Mouse (Mus musculus) heart, embryonic 15.5 days (tissue): ENCODE results near the gene Rasa3. TPM values are rescaled to one million over a fixed set of nuclear protein-coding genes. Genes with fewer than 3 reads are reported as not detected.

Source experiments
- ATAC-seq: fragments of 200-750 bp; cut with Nextera tagmentation; replicated peaks from 2 replicates; pipeline ENCODE4 v1.8.0; 2017; ENCODE audit warnings: low read depth, moderate TSS enrichment; ENCODE audit not compliant: insufficient number of reproducible peaks, insufficient read depth, low FRiP score
- H3K27ac ChIP-seq: fragments of 300-500 bp; sonication (generic); 2 replicates; pipeline ENCODE4 v1.5.1; 2015; ENCODE audit warnings: mild to moderate bottlenecking, inconsistent platforms
- H3K27me3 ChIP-seq: fragments of 300-500 bp; sonication (generic); 2 replicates; pipeline ENCODE4 v1.6.1; 2015; ENCODE audit warnings: inconsistent platforms
- H3K36me3 ChIP-seq: fragments of 300-500 bp; sonication (generic); 2 replicates; pipeline ENCODE4 v1.6.1; 2015; ENCODE audit warnings: mild to moderate bottlenecking, inconsistent platforms
- H3K4me1 ChIP-seq: fragments of 300-500 bp; sonication (generic); replicated peaks from 2 replicates; pipeline ENCODE4 v1.6.1; 2015; ENCODE audit warnings: inconsistent platforms
- H3K4me2 ChIP-seq: fragments of 300-500 bp; sonication (generic); 2 replicates; pipeline ENCODE4 v1.6.1; 2015; ENCODE audit warnings: inconsistent platforms, mild to moderate bottlenecking, moderate library complexity
- H3K4me3 ChIP-seq: fragments of 300-500 bp; sonication (generic); 2 replicates; pipeline ENCODE4 v1.5.1; 2015; ENCODE audit warnings: mild to moderate bottlenecking, inconsistent platforms
- H3K9ac ChIP-seq: fragments of 300-500 bp; sonication (generic); 2 replicates; pipeline ENCODE4 v1.6.1; 2015; ENCODE audit warnings: mild to moderate bottlenecking, inconsistent platforms
- H3K9me3 ChIP-seq: fragments of 300-500 bp; sonication (generic); replicated peaks from 2 replicates; pipeline ENCODE4 v1.6.1; 2016; ENCODE audit warnings: inconsistent platforms
- WGBS: fragments of 180-500 bp; shearing (Covaris S2); methylation state at CpG from one replicate; pipeline ENCODE4 v1.1.7; 2015; ENCODE audit warnings: mixed read lengths; 5-methylcytosine and 5-hydroxymethylcytosine counted together
- polyA plus RNA-seq: library from polyadenylated mRNA; unstranded; fragments of >200 nt; fragmentation: Nextera tagmentation; extraction: Ambion mirVana; gene quantifications from 2 replicates; pipeline ENCODE4 v1.2.1, GENCODE M21; 2015

Gene Rasa3
- polyA plus RNA-seq = 19.0 and 28.5 TPM in 2 replicates

GRCm38 (mm10) chr8:13677413-13677883 lies at the start of gene Rasa3:
Gene Rasa3 (minus strand): TSS chr8:13677603.
- Histone ChIP-seq H3K4me1 (peaks cover 43% of the 10 kb centered on the region), H3K27me3 (no peaks in the 10 kb centered on the region), H3K4me3 (peak within 1 kb of the TSS; percentile 89), H3K27ac (peak within 1 kb of the TSS; percentile 89), H3K4me2 (peak within 1 kb of the TSS; percentile 94), H3K9ac (peak within 1 kb of the TSS; percentile 84), H3K36me3 (no peaks in the 10 kb centered on the region), H3K9me3 (no peaks in the 10 kb centered on the region)
- under 1% methylated on average over 42 of the region's 42 CpGs for WGBS
- peak; percentile 97 for ATAC-seq

- Histone ChIP-seq H3K27me3 (no peaks in the 10 kb centered on the region), H3K4me2 (no peak overlapping the region), H3K9ac (no peak overlapping the region), H3K4me3 (no peak overlapping the region), H3K9me3 (no peaks in the 10 kb centered on the region), H3K36me3 (no peaks in the 10 kb centered on the region), H3K4me1 (no peaks in the 10 kb centered on the region), H3K27ac (no peak overlapping the region)
- no peak for ATAC-seq
These were observed 48.3 kb upstream of the Rasa3 start for GRCm38 (mm10) chr8:13725722-13726121.

- 85% methylated on average over 8 of the region's 8 CpGs for WGBS
- no peak for ATAC-seq
- Histone ChIP-seq H3K27me3 (no peaks in the 10 kb centered on the region), H3K27ac (no peak overlapping the region), H3K36me3 (no peaks in the 10 kb centered on the region), H3K4me2 (no peak overlapping the region), H3K4me1 (no peaks in the 10 kb centered on the region), H3K9me3 (no peaks in the 10 kb centered on the region), H3K9ac (no peak overlapping the region), H3K4me3 (no peak overlapping the region)
These were observed 41.6 kb upstream of the Rasa3 start for GRCm38 (mm10) chr8:13718980-13719379.

- no peak overlapping the region for H3K4me2 ChIP-seq
- H3K9ac ChIP-seq = no peak overlapping the region
- H3K4me1 ChIP-seq = peaks cover 10% of the 10 kb centered on the region
- WGBS = 79% methylated on average over 5 of the region's 5 CpGs
- no peaks in the 10 kb centered on the region for H3K9me3 ChIP-seq
- no peak for ATAC-seq
- H3K36me3 ChIP-seq = no peaks in the 10 kb centered on the region
- no peak overlapping the region for H3K27ac ChIP-seq
- no peak overlapping the region for H3K4me3 ChIP-seq
- no peaks in the 10 kb centered on the region for H3K27me3 ChIP-seq
These were observed 31.1 kb upstream of the Rasa3 start for GRCm38 (mm10) chr8:13708514-13708913.

- no peak overlapping the region for H3K4me3 ChIP-seq
- ATAC-seq = no peak
- H3K9me3 ChIP-seq = no peaks in the 10 kb centered on the region
- H3K36me3 ChIP-seq = no peaks in the 10 kb centered on the region
- no peaks in the 10 kb centered on the region for H3K27me3 ChIP-seq
- no peak overlapping the region for H3K4me2 ChIP-seq
- peaks cover 17% of the 10 kb centered on the region for H3K4me1 ChIP-seq
- 78% methylated on average over 5 of the region's 5 CpGs for WGBS
- no peak overlapping the region for H3K27ac ChIP-seq
- no peak overlapping the region for H3K9ac ChIP-seq
These were observed 29.5 kb upstream of the Rasa3 start for GRCm38 (mm10) chr8:13706918-13707317.

- no peak for ATAC-seq
These were observed 28.3 kb upstream of the Rasa3 start, which contains the start of gene Cfap97d2 for GRCm38 (mm10) chr8:13705668-13706067. Gene Cfap97d2 (plus strand): TSS chr8:13705889.

GRCm38 (mm10) chr8:13704301-13704700 lies 26.9 kb upstream of the Rasa3 start:
- 51% methylated on average over 4 of the region's 4 CpGs for WGBS
- Histone ChIP-seq H3K9ac (no peak overlapping the region), H3K9me3 (no peaks in the 10 kb centered on the region), H3K27ac (no peak overlapping the region), H3K4me2 (no peak overlapping the region), H3K27me3 (no peaks in the 10 kb centered on the region), H3K4me1 (peaks cover 27% of the 10 kb centered on the region), H3K4me3 (no peak overlapping the region), H3K36me3 (no peaks in the 10 kb centered on the region)
- ATAC-seq = no peak

More at GRCm38 (mm10) chr8:13705668-13706067, 28.3 kb upstream of the Rasa3 start, which contains the start of gene Cfap97d2:
- H3K9ac ChIP-seq = no peak within 1 kb of the TSS
- no peaks in the 10 kb centered on the region for H3K36me3 ChIP-seq
- no peak within 1 kb of the TSS for H3K4me3 ChIP-seq
- WGBS = 17% methylated on average over 5 of the region's 5 CpGs
- H3K4me1 ChIP-seq = peaks cover 17% of the 10 kb centered on the region
- no peak within 1 kb of the TSS for H3K4me2 ChIP-seq
- no peaks in the 10 kb centered on the region for H3K9me3 ChIP-seq
- no peaks in the 10 kb centered on the region for H3K27me3 ChIP-seq
- no peak within 1 kb of the TSS for H3K27ac ChIP-seq

GRCm38 (mm10) chr8:13703756-13704155 lies 26.4 kb upstream of the Rasa3 start:
- WGBS = 79% methylated on average over 6 of the region's 6 CpGs
- no peak for ATAC-seq
- H3K9me3 ChIP-seq = no peaks in the 10 kb centered on the region
- H3K27me3 ChIP-seq = no peaks in the 10 kb centered on the region
- no peak overlapping the region for H3K27ac ChIP-seq
- no peak overlapping the region for H3K4me3 ChIP-seq
- no peak overlapping the region for H3K9ac ChIP-seq
- peaks cover 33% of the 10 kb centered on the region for H3K4me1 ChIP-seq
- H3K4me2 ChIP-seq = no peak overlapping the region
- H3K36me3 ChIP-seq = no peaks in the 10 kb centered on the region

- 0 out of 2 replicates have a peak overlapping the region, but pooled peaks have one; percentile 20 for H3K27ac ChIP-seq
- WGBS = 60% methylated on average over 4 of the region's 4 CpGs
- no peaks in the 10 kb centered on the region for H3K9me3 ChIP-seq
- no peak overlapping the region for H3K9ac ChIP-seq
- H3K4me3 ChIP-seq = no peak overlapping the region
- ATAC-seq = no peak
- H3K27me3 ChIP-seq = no peaks in the 10 kb centered on the region
- peaks cover 34% of the 10 kb centered on the region for H3K4me1 ChIP-seq
- no peaks in the 10 kb centered on the region for H3K36me3 ChIP-seq
- H3K4me2 ChIP-seq = no peak overlapping the region
These were observed 25.4 kb upstream of the Rasa3 start for GRCm38 (mm10) chr8:13702755-13703154.

- 45% methylated on average over 5 of the region's 5 CpGs for WGBS
- ATAC-seq = peak; percentile 86
- H3K27ac ChIP-seq = peak overlapping the region; percentile 70
These were observed 22.0 kb upstream of the Rasa3 start for GRCm38 (mm10) chr8:13699323-13699949.

GRCm38 (mm10) chr8:13698281-13698680 lies 20.9 kb upstream of the Rasa3 start:
- 66% methylated on average over 3 of the region's 3 CpGs for WGBS
- H3K4me3 ChIP-seq = no peak overlapping the region
- 0 out of 2 replicates have a peak, but pooled peaks cover 3% of the 10 kb centered on the region for H3K27me3 ChIP-seq
- no peak overlapping the region for H3K4me2 ChIP-seq
- no peak overlapping the region for H3K27ac ChIP-seq
- ATAC-seq = no peak
- no peak overlapping the region for H3K9ac ChIP-seq
- peaks cover 23% of the 10 kb centered on the region for H3K4me1 ChIP-seq
- no peaks in the 10 kb centered on the region for H3K36me3 ChIP-seq
- H3K9me3 ChIP-seq = no peaks in the 10 kb centered on the region

More at GRCm38 (mm10) chr8:13699323-13699949, 22.0 kb upstream of the Rasa3 start:
- Histone ChIP-seq H3K36me3 (no peaks in the 10 kb centered on the region), H3K9me3 (no peaks in the 10 kb centered on the region), H3K27me3 (no peaks in the 10 kb centered on the region), H3K4me1 (peaks cover 28% of the 10 kb centered on the region), H3K4me3 (no peak overlapping the region), H3K4me2 (no peak overlapping the region), H3K9ac (no peak overlapping the region)

GRCm38 (mm10) chr8:13697681-13698080 lies 20.3 kb upstream of the Rasa3 start:
- 0 out of 2 replicates have a peak, but pooled peaks cover 3% of the 10 kb centered on the region for H3K27me3 ChIP-seq
- no peak overlapping the region for H3K9ac ChIP-seq
- H3K4me1 ChIP-seq = peaks cover 23% of the 10 kb centered on the region
- H3K27ac ChIP-seq = no peak overlapping the region
- H3K9me3 ChIP-seq = no peaks in the 10 kb centered on the region
- H3K4me3 ChIP-seq = no peak overlapping the region
- ATAC-seq = no peak
- H3K4me2 ChIP-seq = no peak overlapping the region
- WGBS = 61% methylated on average over 8 of the region's 8 CpGs
- H3K36me3 ChIP-seq = no peaks in the 10 kb centered on the region
